25 mouse cellular contexts compared by ENCODE assay signal in the genomic region with DNA sequence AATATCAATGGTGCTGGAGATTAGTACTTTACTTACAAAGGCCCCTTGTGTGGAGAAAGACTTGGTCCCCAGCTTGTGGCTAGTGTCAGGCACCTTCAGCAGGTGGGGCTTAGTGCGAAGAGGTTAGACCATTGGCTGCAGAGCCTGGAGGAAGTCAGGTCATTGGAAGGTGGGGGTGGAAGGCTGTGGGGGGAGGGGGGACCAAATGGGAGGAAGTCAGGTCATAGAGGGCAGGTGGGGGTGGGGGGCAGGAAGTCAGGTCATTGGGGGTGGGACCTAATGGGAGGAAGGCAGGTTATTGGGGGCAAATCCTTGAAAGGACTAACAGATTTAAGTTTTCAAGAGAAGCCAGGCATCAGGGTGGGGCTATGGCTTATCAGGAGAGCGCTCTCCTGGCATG. TPM values are rescaled to one million over a fixed set of nuclear protein-coding genes. Genes with fewer than 3 reads are reported as not detected.
DNase-seq lines count a peak whose midpoint lies in the region; TF ChIP-seq lines count a peak whose summit lies in the region.
"Had no signal": no experiment of that assay in that cellular context is flagged by ENCODE, and none has a peak within 500 bp of the region (broad histone marks: within the 10 kb centered on the region; RNA-seq: fewer than 3 reads in every experiment).

No protein-coding gene starts in this region.

- H3K27ac ChIP-seq in layer of hippocampus, adult 2 months = peak overlapping the region; percentile 81; the same call in 1 of the 2 replicates
- H3K27ac ChIP-seq: embryonic facial prominence, embryonic 10.5 days; embryonic facial prominence, embryonic 12.5 days; forebrain, embryonic 13.5 days had no signal

- no peaks in the 10 kb centered on the region for H3K36me3 ChIP-seq in E14TG2a.4 (ENCODE audit: insufficient read depth, low read length)
- H3K36me3 ChIP-seq: embryonic facial prominence, embryonic 10.5 days; embryonic facial prominence, embryonic 12.5 days; forebrain, embryonic 15.5 days; G1E had no signal

- DNase-seq in layer of hippocampus, adult 2 months (ENCODE audit: low spot score in 2 of 2) = no peak
- DNase-seq in layer of hippocampus, adult 9-10 months (ENCODE audit: low spot score) = no peak
- DNase-seq in ES-CJ7 (ENCODE audit: low read depth, low spot score) (peak; percentile 86), R1 (ENCODE audit: low read depth, low spot score) (peak; percentile 88)
- no peak for DNase-seq in gastrocnemius, postnatal 10 days
- DNase-seq in heart, adult 18-20 months = no peak
- no peak for DNase-seq in urinary bladder, adult 2 months (ENCODE audit: low spot score)
- DNase-seq: adrenal gland, adult 8-10 months; adrenal gland, postnatal 14 days; adrenal gland, postnatal 36 days; B cell, adult 2 months; cerebellum, adult 11-12 months; cerebellum, adult 2 months; cerebellum, adult 9-10 months; cerebellum, postnatal 10 days; cerebellum, postnatal 25 days had no signal

- no peak for TF ChIP-seq CTCF in layer of hippocampus, adult 2 months (conservative IDR thresholded peaks at IDR 0.05)
- TF ChIP-seq CTCF in E14TG2a.4 (conservative IDR thresholded peaks at IDR 0.05; ENCODE audit: low read length) = no peak

- H3K4me1 ChIP-seq in E14TG2a.4 (replicated peaks; ENCODE audit: low read depth, low read length) = peaks cover 72% of the 10 kb centered on the region

- no peaks in the 10 kb centered on the region for H3K27me3 ChIP-seq in E14TG2a.4 (ENCODE audit: insufficient read depth, low read length)
- H3K27me3 ChIP-seq: embryonic facial prominence, embryonic 12.5 days; forebrain, embryonic 13.5 days; forebrain, embryonic 15.5 days had no signal

- no peaks in the 10 kb centered on the region for H3K9me3 ChIP-seq in E14TG2a.4 (ENCODE audit: low read length)
- H3K9me3 ChIP-seq: embryonic facial prominence, embryonic 12.5 days; forebrain, embryonic 15.5 days had no signal

- H3K4me3 ChIP-seq in layer of hippocampus, adult 2 months = no peak overlapping the region
- peak overlapping the region; percentile 49 for H3K4me3 ChIP-seq in E14TG2a.4 (replicated peaks; ENCODE audit: low read length)
- H3K4me3 ChIP-seq: embryonic facial prominence, embryonic 10.5 days; embryonic facial prominence, embryonic 12.5 days; forebrain, embryonic 13.5 days; forebrain, embryonic 15.5 days had no signal

RNA-seq across cellular contexts. Expression of a gene that starts 44.3 kb away (rescaled TPM):
- 100 to 1,000 TPM; 117 to 127 TPM for total RNA-seq in layer of hippocampus, adult 2 months (2021)
- under 1 TPM; 0.21 to 0.56 TPM for total RNA-seq in gastrocnemius, postnatal 10 days (2021)
- not detected for total RNA-seq in heart, adult 18-20 months (2021)
- polyA plus RNA-seq in urinary bladder, adult 2 months (2012; rRNA removed) = 0.03 and 0.04 TPM in 2 replicates
- total RNA-seq: CH12.LX had no signal
- polyA plus RNA-seq: activated CD4-positive, CD25-positive, alpha-beta regulatory T cell, adult 4 months; G1E; Patski had no signal

Comparison
In these comparisons a context has a peak if more than half of its experiments do, and no peak if none do; other contexts are left out.
1. DNase-seq: peak in ES-CJ7 (single experiment) and R1 (single experiment); none in layer of hippocampus, adult 2 months (0 of 2), layer of hippocampus, adult 9-10 months (single experiment), gastrocnemius, postnatal 10 days (single experiment), heart, adult 18-20 months (0 of 2) and urinary bladder, adult 2 months (single experiment).
2. RNA of a gene that starts 44.3 kb away (total RNA-seq): 117 to 127 TPM in layer of hippocampus, adult 2 months; 0.21 to 0.56 TPM in gastrocnemius, postnatal 10 days and not detected in heart, adult 18-20 months; every median in the first group is over 10 times any median in the second.